Mouse (Mus musculus) heart, adult 2 months (tissue): ENCODE results near the gene Id1.

Experiments used
- CTCF ChIP-seq: fragments of 200-600 bp; IDR thresholded peaks from 2 replicates; pipeline ENCODE4 v1.8.1; 2022; ENCODE audit warnings: antibody characterized with exemption, mild to moderate bottlenecking, moderate library complexity
- EP300 ChIP-seq: fragments of 200-500 bp; IDR thresholded peaks from 2 replicates; pipeline ENCODE4 v1.6.1; 2011; ENCODE audit warnings: low read depth, low read length, control low read depth; ENCODE audit not compliant: insufficient read depth
- POLR2A ChIP-seq: fragments of 200-500 bp; IDR thresholded peaks from 2 replicates; pipeline ENCODE4 v1.6.1; 2011; ENCODE audit warnings: mild to moderate bottlenecking, low read depth, low read length, control low read depth; ENCODE audit not compliant: insufficient read depth

DNA sequence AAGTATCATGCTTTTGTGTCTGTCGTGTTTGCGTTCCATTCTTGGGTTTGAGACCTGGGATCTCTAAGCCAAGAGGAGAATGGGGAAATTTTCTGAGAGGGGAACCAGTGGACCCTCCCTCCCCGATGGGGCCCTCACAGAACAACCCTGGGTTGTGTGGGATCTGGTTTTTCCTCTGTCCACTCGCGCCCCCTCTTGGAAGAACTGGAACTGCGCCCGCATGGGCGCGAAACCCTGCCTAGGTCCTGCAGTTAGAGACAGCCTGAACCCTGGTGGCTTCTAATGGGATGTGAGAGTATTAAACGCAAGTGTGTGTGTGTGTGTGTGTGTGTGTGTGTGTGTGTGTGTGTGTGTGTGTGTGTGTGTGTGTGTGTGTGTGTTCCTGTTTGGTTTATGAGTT lies 6.4 kb downstream of the Id1 start:
- no peak for TF ChIP-seq POLR2A
- TF ChIP-seq EP300 = peak; percentile 73; the same call in 1 of the 2 replicates
- peak; percentile 69 for TF ChIP-seq CTCF
